Mouse (Mus musculus): ENCODE measurements around the gene Myo9b. TPM values are rescaled to one million over a fixed set of nuclear protein-coding genes. Genes with fewer than 3 reads are reported as not detected.
"Not testable (repeated sequence)": the region's sequence is repeated elsewhere in the genome, so short reads cannot be mapped to it uniquely, and the experiment has no call there.

The Myo9b gene
- polyA plus RNA-seq, 1 experiment from 2014 or later, result 20.3 TPM

GRCm38 (mm10) chr8:71290911-71291310 lies 18.4 kb downstream of the Myo9b start:
- Histone ChIP-seq H3K27ac (ENCODE audit: low read length) (no peak overlapping the region), H3K4me3 (ENCODE audit: low read length) (no peak overlapping the region)
- WGBS, result 92% methylated on average over 10 of the region's 10 CpGs

GRCm38 (mm10) chr8:71291351-71291750 lies 18.8 kb downstream of the Myo9b start:
- Histone ChIP-seq H3K9me3 (ENCODE audit: control insufficient read depth, low read length) (no peaks in the 10 kb centered on the region), H3K4me1 (replicated peaks; ENCODE audit: control insufficient read depth, insufficient read depth, low read length) (peaks cover 2% of the 10 kb centered on the region; the same call in 1 of the 2 replicates), H3K4me3 (ENCODE audit: low read length) (no peak overlapping the region), H3K27me3 (ENCODE audit: control insufficient read depth, insufficient read depth, low read depth, low read length) (no peaks in the 10 kb centered on the region), H3K27ac (ENCODE audit: low read length) (no peak overlapping the region), H3K4me2 (ENCODE audit: low read depth, low read length) (no peak overlapping the region), H3K36me3 (ENCODE audit: control insufficient read depth, insufficient read depth, low read length) (peaks cover 14% of the 10 kb centered on the region), H3K9ac (ENCODE audit: low read length) (no peak overlapping the region)
- 90% methylated on average over 6 of the region's 6 CpGs for WGBS
- no peak for ATAC-seq (ENCODE audit: low read depth)

More at GRCm38 (mm10) chr8:71290911-71291310, 18.4 kb downstream of the Myo9b start:
- H3K4me1 ChIP-seq (replicated peaks; ENCODE audit: control insufficient read depth, insufficient read depth, low read length), result peaks cover 2% of the 10 kb centered on the region; the same call in 1 of the 2 replicates
- no peaks in the 10 kb centered on the region for H3K27me3 ChIP-seq (ENCODE audit: control insufficient read depth, insufficient read depth, low read depth, low read length)
- no peak overlapping the region for H3K9ac ChIP-seq (ENCODE audit: low read length)
- peaks cover 14% of the 10 kb centered on the region for H3K36me3 ChIP-seq (ENCODE audit: control insufficient read depth, insufficient read depth, low read length)
- H3K9me3 ChIP-seq (ENCODE audit: control insufficient read depth, low read length), result no peaks in the 10 kb centered on the region
- no peak for ATAC-seq (ENCODE audit: low read depth)
- H3K4me2 ChIP-seq (ENCODE audit: low read depth, low read length), result no peak overlapping the region

GRCm38 (mm10) chr8:71293930-71294329 lies 21.4 kb downstream of the Myo9b start:
- not testable (repeated sequence) for H3K4me1 ChIP-seq (replicated peaks; ENCODE audit: control insufficient read depth, insufficient read depth, low read length); H3K4me3 ChIP-seq (ENCODE audit: low read length); H3K9ac ChIP-seq (ENCODE audit: low read length); ATAC-seq (ENCODE audit: low read depth); H3K27ac ChIP-seq (ENCODE audit: low read length); H3K9me3 ChIP-seq (ENCODE audit: control insufficient read depth, low read length); H3K27me3 ChIP-seq (ENCODE audit: control insufficient read depth, insufficient read depth, low read depth, low read length); H3K4me2 ChIP-seq (ENCODE audit: low read depth, low read length)
- H3K36me3 ChIP-seq (ENCODE audit: control insufficient read depth, insufficient read depth, low read length), result peaks cover 17% of the 10 kb centered on the region
- WGBS, result 80% methylated on average over 3 of the region's 3 CpGs

- WGBS, result 98% methylated on average over 2 of the region's 2 CpGs
- Histone ChIP-seq H3K4me1 (replicated peaks; ENCODE audit: control insufficient read depth, insufficient read depth, low read length) (no peaks in the 10 kb centered on the region), H3K4me3 (ENCODE audit: low read length) (no peak overlapping the region), H3K27ac (ENCODE audit: low read length) (no peak overlapping the region), H3K36me3 (ENCODE audit: control insufficient read depth, insufficient read depth, low read length) (peaks cover 6% of the 10 kb centered on the region; the same call in 1 of the 2 replicates), H3K9me3 (ENCODE audit: control insufficient read depth, low read length) (no peaks in the 10 kb centered on the region), H3K9ac (ENCODE audit: low read length) (no peak overlapping the region), H3K4me2 (ENCODE audit: low read depth, low read length) (no peak overlapping the region), H3K27me3 (ENCODE audit: control insufficient read depth, insufficient read depth, low read depth, low read length) (no peaks in the 10 kb centered on the region)
- no peak for ATAC-seq (ENCODE audit: low read depth)
Measured at GRCm38 (mm10) chr8:71296188-71296621, 23.7 kb downstream of the Myo9b start.

- Histone ChIP-seq H3K36me3 (ENCODE audit: control insufficient read depth, insufficient read depth, low read length) (peaks cover 4% of the 10 kb centered on the region; the same call in 1 of the 2 replicates), H3K27ac (ENCODE audit: low read length) (no peak overlapping the region), H3K9ac (ENCODE audit: low read length) (no peak overlapping the region), H3K27me3 (ENCODE audit: control insufficient read depth, insufficient read depth, low read depth, low read length) (no peaks in the 10 kb centered on the region), H3K4me3 (ENCODE audit: low read length) (no peak overlapping the region), H3K4me2 (ENCODE audit: low read depth, low read length) (no peak overlapping the region), H3K9me3 (ENCODE audit: control insufficient read depth, low read length) (no peaks in the 10 kb centered on the region), H3K4me1 (replicated peaks; ENCODE audit: control insufficient read depth, insufficient read depth, low read length) (no peaks in the 10 kb centered on the region)
- ATAC-seq (ENCODE audit: low read depth), result no peak
- 85% methylated on average over 2 of the region's 2 CpGs for WGBS
Measured at GRCm38 (mm10) chr8:71296784-71297183, 24.3 kb downstream of the Myo9b start.

- Histone ChIP-seq H3K27ac (ENCODE audit: low read length) (no peak overlapping the region), H3K9me3 (ENCODE audit: control insufficient read depth, low read length) (no peaks in the 10 kb centered on the region), H3K9ac (ENCODE audit: low read length) (no peak overlapping the region), H3K36me3 (ENCODE audit: control insufficient read depth, insufficient read depth, low read length) (peaks cover 4% of the 10 kb centered on the region; the same call in 1 of the 2 replicates), H3K4me1 (replicated peaks; ENCODE audit: control insufficient read depth, insufficient read depth, low read length) (no peaks in the 10 kb centered on the region), H3K4me3 (ENCODE audit: low read length) (no peak overlapping the region), H3K4me2 (ENCODE audit: low read depth, low read length) (no peak overlapping the region), H3K27me3 (ENCODE audit: control insufficient read depth, insufficient read depth, low read depth, low read length) (no peaks in the 10 kb centered on the region)
- 80% methylated on average over 1 of the region's 1 CpGs for WGBS
- ATAC-seq (ENCODE audit: low read depth), result no peak
Measured at GRCm38 (mm10) chr8:71297439-71297838, 24.9 kb downstream of the Myo9b start.

GRCm38 (mm10) chr8:71299716-71300115 lies 27.2 kb downstream of the Myo9b start:
- Histone ChIP-seq H3K27me3 (ENCODE audit: control insufficient read depth, insufficient read depth, low read depth, low read length) (no peaks in the 10 kb centered on the region), H3K9ac (ENCODE audit: low read length) (no peak overlapping the region), H3K27ac (ENCODE audit: low read length) (no peak overlapping the region), H3K4me1 (replicated peaks; ENCODE audit: control insufficient read depth, insufficient read depth, low read length) (no peaks in the 10 kb centered on the region), H3K4me3 (ENCODE audit: low read length) (no peak overlapping the region), H3K36me3 (ENCODE audit: control insufficient read depth, insufficient read depth, low read length) (peaks cover 4% of the 10 kb centered on the region; the same call in 1 of the 2 replicates), H3K4me2 (ENCODE audit: low read depth, low read length) (no peak overlapping the region), H3K9me3 (ENCODE audit: control insufficient read depth, low read length) (no peaks in the 10 kb centered on the region)
- 88% methylated on average over 3 of the region's 3 CpGs for WGBS
- no peak for ATAC-seq (ENCODE audit: low read depth)

- no peak overlapping the region for H3K9ac ChIP-seq (ENCODE audit: low read length)
- ATAC-seq (ENCODE audit: low read depth), result no peak
- 90% methylated on average over 1 of the region's 1 CpGs for WGBS
- no peak overlapping the region for H3K4me2 ChIP-seq (ENCODE audit: low read depth, low read length)
- no peaks in the 10 kb centered on the region for H3K27me3 ChIP-seq (ENCODE audit: control insufficient read depth, insufficient read depth, low read depth, low read length)
- H3K9me3 ChIP-seq (ENCODE audit: control insufficient read depth, low read length), result no peaks in the 10 kb centered on the region
- H3K4me1 ChIP-seq (replicated peaks; ENCODE audit: control insufficient read depth, insufficient read depth, low read length), result no peaks in the 10 kb centered on the region
- H3K27ac ChIP-seq (ENCODE audit: low read length), result no peak overlapping the region
- H3K36me3 ChIP-seq (ENCODE audit: control insufficient read depth, insufficient read depth, low read length), result no peaks in the 10 kb centered on the region; the same call in 1 of the 2 replicates
- H3K4me3 ChIP-seq (ENCODE audit: low read length), result no peak overlapping the region
Measured at GRCm38 (mm10) chr8:71302788-71303187, 30.3 kb downstream of the Myo9b start.

- H3K9me3 ChIP-seq (ENCODE audit: control insufficient read depth, low read length), result no peaks in the 10 kb centered on the region
- H3K27ac ChIP-seq (ENCODE audit: low read length), result no peak overlapping the region
- no peaks in the 10 kb centered on the region; the same call in 1 of the 2 replicates for H3K36me3 ChIP-seq (ENCODE audit: control insufficient read depth, insufficient read depth, low read length)
- H3K27me3 ChIP-seq (ENCODE audit: control insufficient read depth, insufficient read depth, low read depth, low read length), result no peaks in the 10 kb centered on the region
- H3K4me3 ChIP-seq (ENCODE audit: low read length), result no peak overlapping the region
- ATAC-seq (ENCODE audit: low read depth), result no peak
- H3K4me1 ChIP-seq (replicated peaks; ENCODE audit: control insufficient read depth, insufficient read depth, low read length), result no peaks in the 10 kb centered on the region
- 84% methylated on average over 1 of the region's 1 CpGs for WGBS
- H3K9ac ChIP-seq (ENCODE audit: low read length), result no peak overlapping the region
- no peak overlapping the region for H3K4me2 ChIP-seq (ENCODE audit: low read depth, low read length)
Measured at GRCm38 (mm10) chr8:71303632-71304031, 31.1 kb downstream of the Myo9b start.

GRCm38 (mm10) chr8:71305988-71306387 lies 33.5 kb downstream of the Myo9b start:
- ATAC-seq (ENCODE audit: low read depth), result no peak
- no peak overlapping the region for H3K27ac ChIP-seq (ENCODE audit: low read length)
- H3K4me1 ChIP-seq (replicated peaks; ENCODE audit: control insufficient read depth, insufficient read depth, low read length), result no peaks in the 10 kb centered on the region
- no peaks in the 10 kb centered on the region for H3K27me3 ChIP-seq (ENCODE audit: control insufficient read depth, insufficient read depth, low read depth, low read length)
- WGBS, result 70% methylated on average over 1 of the region's 1 CpGs
- H3K4me3 ChIP-seq (ENCODE audit: low read length), result no peak overlapping the region
- no peak overlapping the region for H3K9ac ChIP-seq (ENCODE audit: low read length)
- H3K4me2 ChIP-seq (ENCODE audit: low read depth, low read length), result no peak overlapping the region
- no peaks in the 10 kb centered on the region; the same call in 1 of the 2 replicates for H3K36me3 ChIP-seq (ENCODE audit: control insufficient read depth, insufficient read depth, low read length)
- H3K9me3 ChIP-seq (ENCODE audit: control insufficient read depth, low read length), result no peaks in the 10 kb centered on the region

All from lung, embryonic 16.5 days (tissue).